Mouse (Mus musculus) c-Kit-negative CD71-positive TER-119-positive erythroid progenitor cells, embryonic 14.5 days (primary cell): ENCODE data around the gene Gm20905.
"Not testable (repeated sequence)": the region's sequence is repeated elsewhere in the genome, so short reads cannot be mapped to it uniquely, and the experiment has no call there.

ENCODE experiments used
- DNase-seq: peaks from one replicate; pipeline ENCODE4 v3.0.0-alpha.2; 2013; ENCODE audit warnings: low read depth, low spot score

The Gm20905 gene

GRCm38 (mm10) chrY:37259503-37259902, at the start of gene Gm20905:
Gm20905 (minus strand) TSS chrY:37259603.
- DNase-seq, result not testable (repeated sequence)
